Mouse (Mus musculus): Measurements from ENCODE around the gene St6galnac6.
A peak's percentile ranks its signal among the peaks of the same experiment; 100 is the strongest.

St6galnac6 gene

DNA sequence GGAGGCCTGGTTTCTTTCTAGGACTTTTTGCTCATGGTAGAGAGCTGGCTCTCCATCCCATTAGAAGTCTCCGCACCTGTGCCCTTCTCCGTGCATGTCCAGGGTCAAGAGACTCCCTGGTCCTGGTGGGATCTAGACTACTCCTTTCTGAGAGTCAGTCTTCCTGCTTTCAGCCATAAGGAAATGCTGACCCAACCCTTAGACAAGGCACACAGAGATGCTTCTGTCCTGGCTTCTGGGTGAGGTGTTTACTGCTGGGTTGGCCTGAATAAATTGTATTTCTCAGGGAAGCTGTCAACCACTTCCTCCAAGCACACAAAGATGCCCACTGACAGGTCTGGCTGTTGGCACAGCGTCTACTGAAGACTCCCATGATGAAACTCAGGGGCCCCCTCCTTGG is at the start of gene St6galnac6:
TSS of gene St6galnac6 (plus strand) at position 301 of the 400 bp plus-strand sequence.
- DNase-seq (ENCODE audit: low spot score in 2 of 2) = no peak

DNA sequence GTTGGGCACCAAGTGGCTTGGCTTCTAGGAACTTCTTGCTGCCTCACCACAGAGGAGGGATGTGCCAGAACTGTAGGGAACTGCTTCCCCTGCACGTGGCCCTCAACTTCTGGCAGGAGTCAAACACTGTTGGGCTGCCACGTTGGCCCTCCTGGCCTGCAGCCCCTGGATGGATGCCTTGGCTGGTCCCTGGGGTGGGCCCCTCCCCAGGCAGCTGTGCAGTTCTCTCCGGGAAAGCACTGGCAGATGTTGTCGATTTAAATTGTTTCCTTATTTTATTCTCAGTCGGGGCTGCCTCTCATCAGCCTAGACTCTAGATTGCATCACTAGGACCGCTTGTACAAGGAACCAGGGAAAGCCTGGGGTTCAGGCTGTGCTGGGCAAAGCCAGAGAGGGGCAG is 49.7 kb upstream of the St6galnac6 start:
- no peak for DNase-seq (ENCODE audit: low spot score in 2 of 2)

GRCm38 (mm10) chr2:32551236-32551635 is 48.3 kb upstream of the St6galnac6 start:
- no peak for DNase-seq (ENCODE audit: low spot score in 2 of 2)

GRCm38 (mm10) chr2:32553592-32554148 is 45.8 kb upstream of the St6galnac6 start:
- DNase-seq (ENCODE audit: low spot score in 2 of 2) = no peak

- no peak for DNase-seq (ENCODE audit: low spot score in 2 of 2)
Measured at GRCm38 (mm10) chr2:32555484-32555883, 44.0 kb upstream of the St6galnac6 start.

GRCm38 (mm10) chr2:32556019-32556418 is 43.5 kb upstream of the St6galnac6 start:
- no peak for DNase-seq (ENCODE audit: low spot score in 2 of 2)

GRCm38 (mm10) chr2:32559570-32559969 is 39.9 kb upstream of the St6galnac6 start:
- DNase-seq (ENCODE audit: low spot score in 2 of 2) = peak; percentile 65 to 74

GRCm38 (mm10) chr2:32566536-32567063 is 32.9 kb upstream of the St6galnac6 start:
- peak in 1 of 2 experiments; percentile 72 for DNase-seq (ENCODE audit: low spot score in 2 of 2)

GRCm38 (mm10) chr2:32568149-32568548 is 31.4 kb upstream of the St6galnac6 start:
- no peak for DNase-seq (ENCODE audit: low spot score in 2 of 2)

DNA sequence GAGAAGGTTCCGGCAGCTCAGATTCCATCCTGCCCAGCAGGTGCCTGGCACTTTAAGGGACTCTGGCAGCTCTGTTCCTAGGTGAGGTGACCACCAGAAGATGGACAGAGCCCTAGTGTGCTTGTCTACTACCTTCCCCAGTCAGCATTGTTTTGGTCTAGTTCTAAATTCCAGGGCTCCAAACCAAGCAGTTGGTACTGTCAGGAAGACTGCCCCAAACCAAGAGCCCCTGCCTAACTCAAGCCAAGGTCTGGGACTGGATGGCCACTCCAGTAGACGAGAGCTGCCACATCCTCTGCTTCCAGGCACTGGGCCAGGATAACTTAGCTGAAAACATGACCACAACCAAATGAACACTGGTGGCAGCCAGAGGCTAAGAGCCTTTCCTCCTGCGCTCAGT is 30.6 kb upstream of the St6galnac6 start:
- no peak for DNase-seq (ENCODE audit: low spot score in 2 of 2)

DNA sequence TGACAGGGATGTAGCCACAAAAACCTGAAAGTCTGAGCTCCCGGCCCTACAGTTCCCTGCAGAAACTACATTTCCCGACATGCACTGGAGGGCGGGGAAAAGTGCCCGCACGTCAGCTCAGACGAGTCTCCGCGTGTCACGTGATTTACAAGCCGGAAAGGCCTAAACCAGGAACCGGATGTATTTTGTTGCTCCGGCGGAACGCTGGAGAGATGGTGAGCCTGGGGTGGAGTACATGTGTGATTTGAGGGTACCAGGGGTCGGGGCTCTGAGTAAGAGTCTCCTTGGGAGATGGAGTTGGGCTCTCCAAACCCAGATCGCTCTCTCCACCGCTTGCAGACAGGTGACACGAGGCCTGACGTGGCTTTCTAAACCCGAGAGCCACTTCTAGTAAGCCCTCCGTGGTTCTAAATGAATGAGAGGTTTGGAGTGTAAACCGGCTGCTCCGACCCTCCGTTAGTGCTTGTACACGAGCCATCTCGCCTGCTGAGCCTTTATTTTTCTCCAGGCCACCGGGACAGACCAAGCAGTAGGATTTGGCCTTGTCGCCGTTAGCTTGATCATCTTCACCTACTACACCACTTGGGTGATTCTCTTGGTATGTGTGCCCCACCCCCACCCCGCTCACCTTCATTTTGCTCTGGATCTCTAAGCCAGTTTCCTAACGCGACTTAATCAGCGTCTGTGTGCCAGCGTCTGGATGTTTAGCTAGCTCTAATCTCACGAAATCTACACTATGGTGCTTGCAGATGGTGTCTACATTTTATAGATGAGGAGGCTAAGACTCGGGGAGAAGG is 28.6 kb upstream of the St6galnac6 start, which contains the start of gene Dpm2:
TSS of gene Dpm2 (plus strand) at position 161 of the 797 bp plus-strand sequence.
- DNase-seq (ENCODE audit: low spot score in 2 of 2) = peak; percentile 88 to 94

GRCm38 (mm10) chr2:32572196-32572595 is 27.3 kb upstream of the St6galnac6 start:
- no peak for DNase-seq (ENCODE audit: low spot score in 2 of 2)

GRCm38 (mm10) chr2:32574497-32574896 is 25.0 kb upstream of the St6galnac6 start, which contains the start of gene Pip5kl1:
Gene Pip5kl1 (plus strand): TSS chr2:32574797.
- no peak for DNase-seq (ENCODE audit: low spot score in 2 of 2)

- peak in 1 of 2 experiments; percentile 90 for DNase-seq (ENCODE audit: low spot score in 2 of 2)
Measured at GRCm38 (mm10) chr2:32574901-32575585, 24.5 kb upstream of the St6galnac6 start.

DNA sequence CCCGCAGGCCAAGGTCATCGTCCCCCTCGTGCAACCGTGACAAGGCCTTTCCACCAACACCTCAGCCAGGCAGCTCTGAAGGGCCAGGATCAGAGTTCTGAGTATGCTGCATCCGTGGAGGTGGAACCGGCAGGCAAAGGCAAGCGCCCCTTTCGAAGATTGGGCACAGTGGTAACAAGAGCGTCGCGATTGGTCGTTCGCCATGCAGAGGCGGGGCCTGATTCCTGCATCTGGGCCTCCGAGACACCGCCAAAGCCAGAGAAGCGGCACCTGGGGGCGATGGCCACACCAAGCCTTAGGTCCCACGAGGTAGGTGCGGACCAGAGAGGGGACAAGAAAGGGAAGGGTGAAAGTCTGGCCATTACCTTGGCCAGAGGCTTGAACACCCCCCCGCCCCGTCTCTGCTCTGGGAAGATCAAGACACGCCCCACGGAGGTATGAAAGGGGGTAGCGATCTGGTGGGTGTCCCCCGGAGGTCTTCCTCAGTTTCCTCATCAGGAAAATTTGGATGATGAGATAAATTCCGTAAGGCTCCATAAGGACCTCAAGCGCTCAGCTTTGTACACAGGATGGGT is 23.8 kb upstream of the St6galnac6 start, which contains the start of gene 9430097D07Rik:
TSS of gene 9430097D07Rik (minus strand) at position 99 of the 575 bp plus-strand sequence.
- DNase-seq (ENCODE audit: low spot score in 2 of 2) = peak in 1 of 2 experiments; percentile 78

DNA sequence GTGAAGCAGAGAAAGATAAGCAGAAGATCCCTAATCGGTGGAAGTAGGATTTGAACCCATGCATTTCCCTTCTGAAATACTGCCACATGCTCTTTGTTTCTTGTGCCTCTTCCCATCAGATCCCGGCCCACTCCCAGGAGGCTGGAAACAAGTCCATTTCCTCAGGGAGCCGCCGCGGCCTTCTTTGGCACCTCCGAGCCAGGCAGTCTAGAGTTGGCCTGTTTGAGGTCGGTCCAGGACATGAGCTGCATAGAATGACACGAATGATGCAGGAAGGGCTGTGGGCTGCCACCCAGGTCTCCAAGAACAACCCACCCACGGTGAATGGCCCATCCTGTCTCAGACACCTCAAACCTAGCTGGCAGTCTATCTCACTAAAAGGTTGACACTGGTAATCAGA is 23.0 kb upstream of the St6galnac6 start:
- DNase-seq (ENCODE audit: low spot score in 2 of 2) = no peak

DNA sequence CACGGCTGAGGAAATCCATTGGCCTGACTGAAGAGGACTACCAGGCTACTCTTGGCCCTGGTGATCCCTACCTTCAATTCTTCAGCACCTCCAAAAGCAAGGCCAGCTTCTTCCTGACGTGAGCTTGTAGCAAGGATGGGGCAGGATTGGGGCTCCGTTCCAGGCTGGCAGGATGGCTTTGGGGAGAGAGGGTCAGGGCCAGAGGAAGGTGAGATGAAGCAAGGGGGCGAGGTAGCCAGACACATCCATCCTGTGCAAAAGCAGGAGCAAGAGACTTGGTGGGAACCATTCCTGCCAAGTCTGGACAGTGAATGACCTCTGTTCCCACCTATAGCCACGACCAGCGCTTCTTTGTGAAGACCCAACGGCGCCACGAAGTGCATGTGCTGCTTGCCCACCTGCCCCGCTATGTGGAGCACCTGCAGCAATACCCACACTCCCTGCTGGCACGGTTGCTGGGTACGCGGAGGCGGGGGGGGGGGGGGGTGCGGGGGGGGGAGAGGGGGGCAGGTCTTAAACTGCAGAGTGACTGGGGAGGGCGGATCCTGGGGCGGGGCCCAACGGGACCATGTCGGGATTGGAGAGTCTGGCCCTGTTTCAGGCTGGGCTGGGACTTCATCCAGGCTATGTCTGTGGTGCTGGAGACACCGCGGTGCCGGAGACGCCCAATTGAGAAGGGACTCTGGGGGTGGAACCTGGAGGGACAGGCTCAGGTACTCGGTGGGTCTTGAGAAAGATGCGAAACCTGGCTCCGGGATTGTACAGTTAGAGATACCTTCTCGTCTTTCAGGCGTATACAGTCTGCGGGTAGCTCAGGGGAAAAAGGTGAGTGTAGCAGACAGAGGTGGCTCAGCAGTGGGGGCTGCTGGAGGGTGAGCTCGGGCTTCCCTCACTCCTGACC is 21.1 kb upstream of the St6galnac6 start:
- no peak for DNase-seq (ENCODE audit: low spot score in 2 of 2)

DNA sequence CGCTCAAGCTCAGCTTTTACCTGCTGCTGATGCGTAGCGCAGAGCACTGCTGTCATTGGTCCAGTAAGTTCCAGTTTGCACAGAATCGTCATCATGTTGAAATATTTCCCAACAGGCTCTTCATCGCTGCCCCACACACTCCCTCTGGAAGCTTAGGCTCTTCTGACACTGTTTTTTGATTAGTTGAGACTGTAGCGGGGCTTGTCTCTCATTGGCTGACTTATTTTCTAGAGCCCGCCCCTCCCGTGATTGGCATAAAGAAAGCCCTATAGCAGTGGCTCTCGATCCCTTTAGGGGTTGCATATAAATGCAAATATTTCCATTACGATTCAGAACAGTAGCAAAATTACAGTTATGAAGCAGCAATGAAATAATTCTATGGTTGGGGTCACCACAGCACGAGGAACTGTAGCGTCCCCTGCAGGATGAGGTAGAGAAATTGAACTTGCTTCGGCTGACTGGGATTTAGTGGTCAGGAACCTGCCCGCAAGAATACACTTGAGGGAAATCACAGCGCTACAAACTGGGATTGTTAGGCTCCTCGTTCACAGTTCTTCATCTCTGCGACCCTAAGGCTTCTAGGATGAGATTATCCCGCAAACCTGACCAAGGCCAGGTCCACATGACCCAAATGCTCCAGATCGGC is 17.9 kb upstream of the St6galnac6 start:
- DNase-seq (ENCODE audit: low spot score in 2 of 2) = peak; percentile 67 to 90

- DNase-seq (ENCODE audit: low spot score in 2 of 2) = peak in 1 of 2 experiments; percentile 94
Measured at GRCm38 (mm10) chr2:32582830-32583799, 16.4 kb upstream of the St6galnac6 start.
